Mouse (Mus musculus) forebrain, embryonic 12.5 days (tissue): ENCODE results near the gene Irak3. TPM values are rescaled to one million over a fixed set of nuclear protein-coding genes. Genes with fewer than 3 reads are reported as not detected.

Experiments
- ATAC-seq: fragments of 200-750 bp; cut with Nextera tagmentation; 2 replicates; pipeline ENCODE4 v1.8.0; 2017; ENCODE audit warnings: moderate TSS enrichment; ENCODE audit not compliant: low FRiP score
- H3K27ac ChIP-seq: fragments of 300-500 bp; sonication (generic); 2 replicates; pipeline ENCODE4 v1.5.1; 2016; ENCODE audit warnings: mild to moderate bottlenecking
- H3K27me3 ChIP-seq: fragments of 300-500 bp; sonication (generic); 2 replicates; pipeline ENCODE4 v1.6.1; 2016; ENCODE audit warnings: mild to moderate bottlenecking
- H3K36me3 ChIP-seq: fragments of 300-500 bp; sonication (generic); replicated peaks from 2 replicates; pipeline ENCODE4 v1.6.1; 2016; ENCODE audit warnings: mild to moderate bottlenecking
- H3K4me1 ChIP-seq: fragments of 300-500 bp; sonication (generic); 2 replicates; pipeline ENCODE4 v1.6.1; 2016
- H3K4me2 ChIP-seq: fragments of 300-500 bp; sonication (generic); 2 replicates; pipeline ENCODE4 v1.6.1; 2016; ENCODE audit warnings: mild to moderate bottlenecking, moderate library complexity
- H3K4me3 ChIP-seq: fragments of 300-500 bp; sonication (generic); replicated peaks from 2 replicates; pipeline ENCODE4 v1.5.1; 2016; ENCODE audit warnings: mild to moderate bottlenecking
- H3K9ac ChIP-seq: fragments of 300-500 bp; sonication (generic); 2 replicates; pipeline ENCODE4 v1.6.1; 2016; ENCODE audit warnings: mild to moderate bottlenecking
- H3K9me3 ChIP-seq: fragments of 300-500 bp; sonication (generic); 2 replicates; pipeline ENCODE4 v1.6.1; 2016
- WGBS: fragments of 180-500 bp; shearing (Covaris S2); methylation state at CpG from one replicate; pipeline ENCODE4 v1.1.7; 2016; 5-methylcytosine and 5-hydroxymethylcytosine counted together
- polyA plus RNA-seq: library from polyadenylated mRNA; unstranded; fragments of >200 nt; fragmentation: Nextera tagmentation; extraction: Ambion mirVana; gene quantifications from 2 replicates; pipeline ENCODE4 v1.2.1, GENCODE M21; 2016

The Irak3 gene
- polyA plus RNA-seq, 1 experiment from 2014 or later: 0.51 TPM

GRCm38 (mm10) chr10:120169064-120169463, 32.9 kb downstream of the Irak3 start:
- 65% methylated on average over 10 of the region's 10 CpGs for WGBS
- no peaks in the 10 kb centered on the region for H3K9me3 ChIP-seq

DNA sequence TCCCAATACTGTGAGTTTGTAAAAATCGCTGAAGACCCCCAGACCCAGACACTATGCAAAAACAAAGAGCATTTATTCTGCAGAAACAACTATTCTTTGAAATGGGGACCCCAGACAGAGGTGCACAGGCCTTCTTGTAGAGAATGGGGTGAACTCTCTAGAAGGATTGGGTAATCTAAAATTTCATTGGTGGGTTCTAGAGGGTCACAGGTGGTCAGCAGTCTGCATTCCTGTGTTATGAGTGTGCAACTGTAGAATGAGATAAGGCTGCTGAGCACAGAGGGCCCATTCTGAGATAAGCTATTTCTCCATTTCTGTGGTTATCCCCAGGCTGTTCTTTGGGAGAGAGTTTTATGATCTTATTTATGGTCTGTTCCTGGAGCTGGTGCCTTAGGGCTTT, 33.9 kb downstream of the Irak3 start:
- Histone ChIP-seq H3K27me3 (no peaks in the 10 kb centered on the region), H3K4me2 (no peak overlapping the region), H3K27ac (no peak overlapping the region), H3K9me3 (no peaks in the 10 kb centered on the region), H3K4me1 (peaks cover 7% of the 10 kb centered on the region; the same call in 1 of the 2 replicates), H3K36me3 (no peaks in the 10 kb centered on the region), H3K4me3 (no peak overlapping the region), H3K9ac (no peak overlapping the region)
- 76% methylated on average over 1 of the region's 1 CpGs for WGBS
- ATAC-seq: no peak

More at GRCm38 (mm10) chr10:120169064-120169463, 32.9 kb downstream of the Irak3 start:
- Histone ChIP-seq H3K9ac (no peak overlapping the region), H3K36me3 (no peaks in the 10 kb centered on the region), H3K27me3 (no peaks in the 10 kb centered on the region), H3K4me1 (peaks cover 7% of the 10 kb centered on the region; the same call in 1 of the 2 replicates), H3K4me2 (no peak overlapping the region), H3K27ac (no peak overlapping the region), H3K4me3 (no peak overlapping the region)
- no peak for ATAC-seq

- H3K4me1 ChIP-seq: peaks cover 7% of the 10 kb centered on the region; the same call in 1 of the 2 replicates
- no peaks in the 10 kb centered on the region for H3K27me3 ChIP-seq
- H3K36me3 ChIP-seq: no peaks in the 10 kb centered on the region
- H3K9ac ChIP-seq: no peak overlapping the region
- no peak for ATAC-seq
- H3K9me3 ChIP-seq: no peaks in the 10 kb centered on the region
- H3K4me3 ChIP-seq: no peak overlapping the region
- no peak overlapping the region for H3K4me2 ChIP-seq
- H3K27ac ChIP-seq: no peak overlapping the region
- WGBS: 89% methylated on average over 17 of the region's 17 CpGs
These were observed 36.0 kb downstream of the Irak3 start for GRCm38 (mm10) chr10:120165793-120166503.

DNA sequence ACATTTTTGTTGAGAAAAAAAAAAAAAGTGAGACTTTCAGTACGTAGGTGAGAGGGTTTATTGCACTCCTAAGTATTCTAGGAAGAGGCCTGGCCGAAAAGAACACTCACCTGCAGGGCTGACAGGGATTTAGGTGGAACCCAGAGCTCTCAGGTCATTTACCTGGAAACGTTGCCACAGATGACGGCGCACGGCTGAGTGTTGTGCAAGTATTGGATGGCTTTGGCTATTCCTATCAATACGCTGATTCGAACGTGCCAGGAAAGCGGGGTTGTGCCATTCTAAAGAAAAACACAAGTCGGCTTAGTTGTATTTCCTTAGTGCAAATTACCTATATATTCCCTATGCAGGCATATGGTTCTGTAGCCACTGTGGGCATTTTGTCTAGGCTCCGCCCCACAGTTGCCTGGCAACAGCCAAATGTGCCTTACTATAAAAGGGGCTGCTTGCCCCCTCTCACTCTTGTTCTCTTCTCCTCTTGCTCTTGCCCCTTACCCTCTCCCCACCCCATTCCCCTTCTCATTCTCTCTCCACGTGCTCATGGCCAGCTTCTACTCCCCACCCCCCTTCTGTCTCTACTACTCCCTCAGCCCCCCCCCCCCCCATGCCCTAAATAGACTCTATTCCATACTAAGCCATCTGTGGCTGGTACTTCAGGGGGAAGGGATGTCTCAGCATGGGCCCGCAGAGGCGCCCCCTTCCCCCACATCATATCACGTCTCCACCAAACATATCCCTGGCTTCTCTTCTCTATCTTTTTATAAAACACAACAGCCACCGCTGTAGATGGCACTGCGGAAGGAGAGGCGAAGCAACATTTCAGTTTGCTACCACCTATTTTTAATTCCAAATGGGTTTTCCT, 36.8 kb downstream of the Irak3 start:
- H3K27me3 ChIP-seq: no peaks in the 10 kb centered on the region
- H3K36me3 ChIP-seq: no peaks in the 10 kb centered on the region
- no peak overlapping the region for H3K4me3 ChIP-seq
- no peak overlapping the region for H3K27ac ChIP-seq
- WGBS: 86% methylated on average over 19 of the region's 19 CpGs
- H3K9me3 ChIP-seq: no peaks in the 10 kb centered on the region
- no peak for ATAC-seq
- no peak overlapping the region for H3K4me2 ChIP-seq
- H3K9ac ChIP-seq: no peak overlapping the region
- H3K4me1 ChIP-seq: peaks cover 7% of the 10 kb centered on the region; the same call in 1 of the 2 replicates

- no peak overlapping the region for H3K9ac ChIP-seq
- WGBS: 95% methylated on average over 7 of the region's 7 CpGs
- no peak overlapping the region for H3K27ac ChIP-seq
- no peaks in the 10 kb centered on the region for H3K27me3 ChIP-seq
- H3K4me3 ChIP-seq: no peak overlapping the region
- no peaks in the 10 kb centered on the region for H3K9me3 ChIP-seq
- no peaks in the 10 kb centered on the region for H3K36me3 ChIP-seq
- no peak for ATAC-seq
- peaks cover 7% of the 10 kb centered on the region; the same call in 1 of the 2 replicates for H3K4me1 ChIP-seq
- no peak overlapping the region for H3K4me2 ChIP-seq
These were observed 38.4 kb downstream of the Irak3 start for GRCm38 (mm10) chr10:120163490-120163889.

DNA sequence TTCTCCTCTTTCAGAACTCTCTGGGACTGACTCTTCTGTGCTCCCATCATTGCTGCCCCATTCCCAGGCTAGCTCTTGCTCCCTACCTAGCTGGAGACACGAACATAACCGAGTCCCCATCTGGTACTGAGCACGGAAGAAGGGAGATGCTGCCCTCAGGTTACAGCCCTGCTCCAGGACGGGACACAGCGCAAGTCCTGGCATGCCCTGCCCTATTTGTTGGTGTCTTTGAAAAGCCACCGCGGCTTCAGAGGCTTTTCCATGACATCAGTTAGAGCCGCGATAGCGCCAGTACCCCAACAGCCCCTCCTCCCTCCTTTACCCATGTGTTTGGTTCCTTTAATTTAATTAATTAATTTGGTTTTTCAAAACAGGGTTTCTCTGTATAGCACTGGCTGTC, 39.1 kb downstream of the Irak3 start:
- Histone ChIP-seq H3K9me3 (no peaks in the 10 kb centered on the region), H3K9ac (no peak overlapping the region), H3K27me3 (no peaks in the 10 kb centered on the region), H3K4me2 (no peak overlapping the region), H3K4me3 (no peak overlapping the region), H3K4me1 (peaks cover 7% of the 10 kb centered on the region; the same call in 1 of the 2 replicates), H3K27ac (no peak overlapping the region), H3K36me3 (no peaks in the 10 kb centered on the region)
- ATAC-seq: no peak
- WGBS: 86% methylated on average over 10 of the region's 10 CpGs

DNA sequence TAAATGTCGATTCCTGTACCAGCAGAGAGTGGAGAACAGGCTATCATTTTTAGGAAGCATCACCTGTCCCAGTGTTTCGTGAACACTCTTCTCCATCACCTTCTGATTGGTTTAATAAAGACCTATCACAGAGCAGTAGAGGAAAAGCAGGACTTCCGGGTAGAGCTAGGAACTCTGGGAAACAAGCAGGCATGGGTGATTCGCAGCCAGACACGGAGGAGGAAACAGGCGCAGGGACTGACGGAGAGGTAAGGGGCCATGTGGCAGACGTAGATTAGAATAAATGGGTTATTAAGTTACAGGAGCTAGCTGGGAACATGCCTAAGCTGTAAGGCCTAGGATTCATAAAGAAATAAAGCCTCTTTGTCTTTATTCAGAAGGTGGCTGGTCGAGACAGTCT, 41.4 kb downstream of the Irak3 start:
- H3K36me3 ChIP-seq: no peaks in the 10 kb centered on the region
- 83% methylated on average over 9 of the region's 9 CpGs for WGBS
- H3K9ac ChIP-seq: no peak overlapping the region
- no peak overlapping the region for H3K4me2 ChIP-seq
- H3K4me3 ChIP-seq: no peak overlapping the region
- peaks cover 7% of the 10 kb centered on the region; the same call in 1 of the 2 replicates for H3K4me1 ChIP-seq
- no peaks in the 10 kb centered on the region for H3K9me3 ChIP-seq
- H3K27ac ChIP-seq: no peak overlapping the region
- ATAC-seq: no peak
- no peaks in the 10 kb centered on the region for H3K27me3 ChIP-seq

DNA sequence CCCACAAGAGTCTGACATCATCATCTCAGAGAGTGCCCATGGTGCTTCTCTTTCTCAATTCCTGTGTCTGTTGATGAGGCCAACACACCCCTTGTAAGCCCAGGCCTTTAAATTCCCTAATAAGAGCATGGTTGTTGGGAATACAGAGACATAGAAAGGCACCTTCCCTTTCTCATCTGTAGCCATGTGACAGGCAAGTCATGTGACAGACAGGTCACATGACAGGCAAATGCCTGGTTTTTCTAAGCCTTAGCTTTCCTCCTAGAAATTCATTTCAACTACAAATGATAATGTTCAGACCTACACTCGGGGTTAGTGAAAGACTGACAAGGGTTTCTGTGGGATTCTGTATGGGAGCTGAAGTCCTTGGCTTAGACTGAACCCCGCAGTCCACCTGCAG, 48.0 kb downstream of the Irak3 start:
- no peaks in the 10 kb centered on the region for H3K36me3 ChIP-seq
- no peak overlapping the region for H3K27ac ChIP-seq
- no peak for ATAC-seq
- H3K9me3 ChIP-seq: no peaks in the 10 kb centered on the region
- H3K4me2 ChIP-seq: no peak overlapping the region
- H3K9ac ChIP-seq: no peak overlapping the region
- H3K4me3 ChIP-seq: no peak overlapping the region
- no peaks in the 10 kb centered on the region for H3K27me3 ChIP-seq
- 85% methylated on average over 2 of the region's 2 CpGs for WGBS
- no peaks in the 10 kb centered on the region for H3K4me1 ChIP-seq

DNA sequence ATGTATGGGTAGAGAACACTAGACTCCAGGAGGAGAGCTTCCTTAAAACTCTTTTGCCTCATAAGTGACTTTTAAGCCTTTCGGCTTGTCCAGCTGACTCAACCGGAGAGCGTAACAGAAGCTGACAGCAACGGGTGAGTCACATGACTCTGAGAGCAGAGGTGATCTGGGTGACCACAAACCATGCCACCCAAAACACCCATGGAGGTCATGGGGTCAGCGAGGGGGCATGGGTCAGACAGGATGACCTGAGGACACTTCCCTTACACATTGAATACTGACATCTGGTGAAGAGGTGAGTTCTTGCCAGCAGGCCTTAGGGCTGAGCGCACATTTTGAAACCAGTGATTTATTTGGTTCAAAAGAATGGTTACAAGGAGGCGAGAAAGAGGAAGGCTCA, 50.3 kb downstream of the Irak3 start:
- Histone ChIP-seq H3K27ac (no peak overlapping the region), H3K4me1 (no peaks in the 10 kb centered on the region), H3K27me3 (no peaks in the 10 kb centered on the region), H3K4me2 (no peak overlapping the region), H3K36me3 (no peaks in the 10 kb centered on the region), H3K4me3 (no peak overlapping the region), H3K9ac (no peak overlapping the region), H3K9me3 (no peaks in the 10 kb centered on the region)
- ATAC-seq: no peak
- WGBS: 95% methylated on average over 7 of the region's 7 CpGs

- Histone ChIP-seq H3K36me3 (no peaks in the 10 kb centered on the region; the same call in 1 of the 2 replicates), H3K9me3 (peaks cover 16% of the 10 kb centered on the region), H3K27me3 (no peaks in the 10 kb centered on the region), H3K4me3 (no peak overlapping the region), H3K4me1 (no peaks in the 10 kb centered on the region), H3K27ac (no peak overlapping the region), H3K4me2 (no peak overlapping the region), H3K9ac (no peak overlapping the region)
- ATAC-seq: no peak
- WGBS: 68% methylated on average over 10 of the region's 10 CpGs
These were observed 60.9 kb downstream of the Irak3 start for GRCm38 (mm10) chr10:120140916-120141516.

DNA sequence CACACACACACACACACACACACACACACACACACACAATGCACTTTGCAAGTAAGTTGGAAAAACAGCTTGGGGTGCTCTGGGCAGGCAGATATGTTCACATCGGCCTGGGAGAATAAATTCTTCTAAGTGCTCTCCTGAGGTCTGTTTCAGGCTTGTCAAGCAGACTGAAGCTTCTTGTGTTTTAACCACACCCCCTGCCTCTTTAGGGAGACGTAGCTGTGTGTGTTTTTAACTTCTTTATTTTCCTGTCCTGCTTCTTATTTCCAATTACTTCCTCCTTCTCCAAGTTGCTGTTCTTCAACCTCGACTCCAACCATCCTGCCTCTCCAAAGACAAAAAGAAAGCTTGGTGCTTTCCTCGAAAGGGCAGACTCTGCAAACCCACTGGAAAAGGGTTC, 61.7 kb downstream of the Irak3 start:
- WGBS: 56% methylated on average over 4 of the region's 4 CpGs

DNA sequence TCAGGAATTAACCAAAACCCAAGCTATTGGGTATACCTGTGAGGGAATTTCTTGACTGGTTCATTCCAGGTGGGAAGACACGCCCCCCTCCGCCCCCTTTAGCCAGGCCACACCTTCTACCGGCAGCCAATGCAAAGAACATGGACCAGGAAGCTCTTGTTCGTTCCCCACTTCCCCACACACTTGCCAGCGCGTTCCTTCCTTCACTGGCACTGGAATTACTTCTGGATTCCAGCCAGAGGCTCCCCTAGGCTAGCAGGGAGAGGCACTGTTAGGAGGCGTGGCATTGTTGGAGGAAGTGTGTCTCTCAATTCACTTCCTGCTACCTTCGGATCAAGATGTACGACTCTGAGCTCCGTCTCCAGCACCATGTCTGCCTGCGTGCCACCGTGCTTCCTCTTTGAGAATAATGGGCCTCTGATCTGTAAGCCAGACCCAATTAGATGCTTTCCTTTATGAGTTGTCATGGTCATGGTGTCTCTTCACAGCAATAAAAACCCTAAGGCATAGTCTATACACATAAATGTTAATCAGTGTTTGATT, 65.8 kb downstream of the Irak3 start:
- no peaks in the 10 kb centered on the region for H3K36me3 ChIP-seq
- H3K9ac ChIP-seq: no peak overlapping the region
- 89% methylated on average over 12 of the region's 12 CpGs for WGBS
- ATAC-seq: no peak
- H3K4me1 ChIP-seq: no peaks in the 10 kb centered on the region; the same call in 1 of the 2 replicates
- H3K4me2 ChIP-seq: no peak overlapping the region
- H3K27ac ChIP-seq: no peak overlapping the region
- no peaks in the 10 kb centered on the region for H3K27me3 ChIP-seq
- no peak overlapping the region for H3K4me3 ChIP-seq
- H3K9me3 ChIP-seq: no peaks in the 10 kb centered on the region

More for the DNA sequence above, 61.7 kb downstream of the Irak3 start:
- Histone ChIP-seq H3K27me3 (no peaks in the 10 kb centered on the region), H3K36me3 (no peaks in the 10 kb centered on the region; the same call in 1 of the 2 replicates), H3K9me3 (peaks cover 16% of the 10 kb centered on the region), H3K4me2 (no peak overlapping the region), H3K4me3 (no peak overlapping the region), H3K9ac (no peak overlapping the region), H3K4me1 (no peaks in the 10 kb centered on the region), H3K27ac (no peak overlapping the region)
- ATAC-seq: no peak
